Mouse (Mus musculus) intestine, embryonic 14.5 days (tissue): ENCODE measurements at regions not wholly inside any gene's neighbourhood (a gene's known extent, or its start where the extent isn't known, plus 50 kb on each side); places are given as distances from the start of the nearest gene placed in this dataset.
"Not testable (repeated sequence)": the region's sequence is repeated elsewhere in the genome, so short reads cannot be mapped to it uniquely, and the experiment has no call there.

Experiments used
- ATAC-seq: fragments of 200-750 bp; cut with Nextera tagmentation; replicated peaks from 2 replicates; pipeline ENCODE4 v1.8.0; 2017; ENCODE audit warnings: low read depth, moderate number of reproducible peaks, moderate TSS enrichment, moderate library complexity; ENCODE audit not compliant: low FRiP score, low TSS enrichment
- DNase-seq: peaks from one replicate; pipeline ENCODE4 v3.0.0-alpha.2; 2018; ENCODE audit warnings: low spot score
- H3K27ac ChIP-seq: fragments of 300-500 bp; sonication (generic); 2 replicates; pipeline ENCODE4 v1.5.1; 2014; ENCODE audit warnings: low read depth, mild to moderate bottlenecking, control low read depth
- H3K27me3 ChIP-seq: fragments of 300-500 bp; sonication (generic); replicated peaks from 2 replicates; pipeline ENCODE4 v1.6.1; 2014; ENCODE audit warnings: low read length, control low read depth; ENCODE audit not compliant: control insufficient read depth, insufficient read depth
- H3K36me3 ChIP-seq: fragments of 300-500 bp; sonication (generic); 2 replicates; pipeline ENCODE4 v1.6.1; 2014; ENCODE audit warnings: low read length, control low read depth; ENCODE audit not compliant: control insufficient read depth, insufficient read depth
- H3K4me1 ChIP-seq: fragments of 300-500 bp; sonication (generic); replicated peaks from 2 replicates; pipeline ENCODE4 v1.6.1; 2014; ENCODE audit warnings: low read length, control low read depth, mixed read lengths; ENCODE audit not compliant: control insufficient read depth, insufficient read depth
- H3K4me2 ChIP-seq: fragments of 300-500 bp; sonication (generic); 2 replicates; pipeline ENCODE4 v1.6.1; 2014; ENCODE audit warnings: low read length
- H3K4me3 ChIP-seq: fragments of 300-500 bp; sonication (generic); 2 replicates; pipeline ENCODE4 v1.5.1; 2014; ENCODE audit warnings: low read depth, low read length, control low read depth, mixed read lengths
- H3K9ac ChIP-seq: fragments of 300-500 bp; sonication (generic); 2 replicates; pipeline ENCODE4 v1.6.1; 2014; ENCODE audit warnings: mild to moderate bottlenecking, low read length
- H3K9me3 ChIP-seq: fragments of 300-500 bp; sonication (generic); 2 replicates; pipeline ENCODE4 v1.6.1; 2016; ENCODE audit warnings: low read length, control low read depth; ENCODE audit not compliant: control insufficient read depth
- WGBS: fragments of 180-500 bp; shearing (Covaris S2); extraction: QIAGEN DNeasy Blood & Tissue Kit; methylation state at CpG from one replicate; pipeline ENCODE4 v1.1.7; 2014; 5-methylcytosine and 5-hydroxymethylcytosine counted together

GRCm38 (mm10) chr3:8245195-8245789 lies 1364.6 kb downstream of the Zfp704 start:
- peak; percentile 94 for DNase-seq
- not testable (repeated sequence) for H3K27me3 ChIP-seq, H3K4me2 ChIP-seq, H3K4me3 ChIP-seq, H3K4me1 ChIP-seq, H3K27ac ChIP-seq, H3K9ac ChIP-seq, H3K9me3 ChIP-seq, ATAC-seq, H3K36me3 ChIP-seq
- 61% methylated on average over 2 of the region's 2 CpGs for WGBS

DNA sequence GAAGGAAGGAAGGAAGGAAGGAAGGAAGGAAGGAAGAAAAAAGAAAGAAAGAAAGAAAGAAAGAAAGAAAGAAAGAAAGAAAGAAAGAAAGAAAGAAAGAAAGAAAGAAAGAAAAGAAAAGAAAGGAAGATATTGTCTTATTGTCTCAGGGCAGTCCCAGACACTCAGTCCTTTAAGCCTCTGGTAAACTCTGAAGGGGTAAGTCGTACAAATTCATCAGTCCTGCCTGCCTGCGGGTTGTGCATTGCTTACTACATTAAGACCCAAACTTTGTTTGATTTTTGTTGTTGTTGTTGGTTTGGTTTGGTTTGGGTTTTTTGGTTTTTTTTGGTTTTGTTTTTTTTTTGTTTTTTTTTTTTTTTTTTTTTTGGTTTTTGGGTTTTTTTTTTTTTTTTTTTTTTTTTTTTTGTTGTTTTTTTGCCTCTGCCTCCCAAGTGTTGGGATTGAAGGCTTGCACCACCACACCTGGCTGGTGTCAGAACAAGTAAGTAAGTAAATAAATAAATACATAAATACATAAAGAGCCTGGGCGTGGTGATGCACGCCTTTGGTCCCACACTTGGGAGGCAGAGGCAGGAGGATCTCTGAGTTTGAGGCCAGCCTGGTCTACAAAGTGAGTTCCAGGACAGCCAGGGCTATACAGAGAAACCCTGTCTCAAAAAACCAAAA lies 1365.2 kb downstream of the Zfp704 start:
- H3K4me1 ChIP-seq, H3K4me3 ChIP-seq, H3K27ac ChIP-seq, H3K9me3 ChIP-seq, ATAC-seq, H3K36me3 ChIP-seq, H3K9ac ChIP-seq, H3K4me2 ChIP-seq, H3K27me3 ChIP-seq: not testable (repeated sequence)
- peak; percentile 73 for DNase-seq
- 89% methylated on average over 4 of the region's 4 CpGs for WGBS

GRCm38 (mm10) chr3:8206623-8207404 lies 1403.1 kb downstream of the Zfp704 start:
- 64% methylated on average over 6 of the region's 6 CpGs for WGBS
- no peak for ATAC-seq

GRCm38 (mm10) chr3:8163030-8163429 lies 1446.9 kb downstream of the Zfp704 start:
- WGBS = 72% methylated on average over 4 of the region's 4 CpGs
- ATAC-seq = no peak

More at GRCm38 (mm10) chr3:8206623-8207404, 1403.1 kb downstream of the Zfp704 start:
- no peak for DNase-seq
- Histone ChIP-seq H3K9ac (no peak overlapping the region), H3K4me2 (no peak overlapping the region), H3K9me3 (no peaks in the 10 kb centered on the region), H3K36me3 (no peaks in the 10 kb centered on the region), H3K4me1 (no peaks in the 10 kb centered on the region), H3K4me3 (no peak overlapping the region), H3K27me3 (no peaks in the 10 kb centered on the region), H3K27ac (no peak overlapping the region)

GRCm38 (mm10) chr3:8161997-8162756 lies 1447.7 kb downstream of the Zfp704 start:
- WGBS = 82% methylated on average over 4 of the region's 4 CpGs
- ATAC-seq (peak; percentile 47; the same call in 1 of the 2 replicates), DNase-seq (no peak)

More at GRCm38 (mm10) chr3:8163030-8163429, 1446.9 kb downstream of the Zfp704 start:
- H3K4me2 ChIP-seq = no peak overlapping the region
- DNase-seq = no peak
- H3K4me1 ChIP-seq = no peaks in the 10 kb centered on the region
- H3K4me3 ChIP-seq = no peak overlapping the region
- no peaks in the 10 kb centered on the region for H3K36me3 ChIP-seq
- H3K27me3 ChIP-seq = no peaks in the 10 kb centered on the region
- no peak overlapping the region for H3K9ac ChIP-seq
- H3K9me3 ChIP-seq = no peaks in the 10 kb centered on the region
- H3K27ac ChIP-seq = no peak overlapping the region

GRCm38 (mm10) chr3:8143016-8143415 lies 1466.9 kb downstream of the Zfp704 start:
- Histone ChIP-seq H3K27me3 (no peaks in the 10 kb centered on the region), H3K9me3 (peaks cover 10% of the 10 kb centered on the region), H3K9ac (no peak overlapping the region), H3K4me1 (no peaks in the 10 kb centered on the region), H3K4me3 (no peak overlapping the region), H3K4me2 (no peak overlapping the region), H3K27ac (no peak overlapping the region), H3K36me3 (no peaks in the 10 kb centered on the region)
- ATAC-seq (no peak), DNase-seq (no peak)
- 74% methylated on average over 2 of the region's 2 CpGs for WGBS

More at GRCm38 (mm10) chr3:8161997-8162756, 1447.7 kb downstream of the Zfp704 start:
- Histone ChIP-seq H3K36me3 (no peaks in the 10 kb centered on the region), H3K9ac (no peak overlapping the region), H3K4me1 (no peaks in the 10 kb centered on the region), H3K27ac (no peak overlapping the region), H3K27me3 (no peaks in the 10 kb centered on the region), H3K4me2 (no peak overlapping the region), H3K4me3 (no peak overlapping the region), H3K9me3 (no peaks in the 10 kb centered on the region)

GRCm38 (mm10) chr3:8142190-8142589 lies 1467.7 kb downstream of the Zfp704 start:
- Histone ChIP-seq H3K27ac (no peak overlapping the region), H3K36me3 (no peaks in the 10 kb centered on the region), H3K4me2 (no peak overlapping the region), H3K9me3 (peaks cover 4% of the 10 kb centered on the region; the same call in 1 of the 2 replicates), H3K27me3 (no peaks in the 10 kb centered on the region), H3K4me3 (no peak overlapping the region), H3K4me1 (no peaks in the 10 kb centered on the region), H3K9ac (no peak overlapping the region)
- 60% methylated on average over 3 of the region's 3 CpGs for WGBS
- DNase-seq = no peak
- ATAC-seq = no peak

DNA sequence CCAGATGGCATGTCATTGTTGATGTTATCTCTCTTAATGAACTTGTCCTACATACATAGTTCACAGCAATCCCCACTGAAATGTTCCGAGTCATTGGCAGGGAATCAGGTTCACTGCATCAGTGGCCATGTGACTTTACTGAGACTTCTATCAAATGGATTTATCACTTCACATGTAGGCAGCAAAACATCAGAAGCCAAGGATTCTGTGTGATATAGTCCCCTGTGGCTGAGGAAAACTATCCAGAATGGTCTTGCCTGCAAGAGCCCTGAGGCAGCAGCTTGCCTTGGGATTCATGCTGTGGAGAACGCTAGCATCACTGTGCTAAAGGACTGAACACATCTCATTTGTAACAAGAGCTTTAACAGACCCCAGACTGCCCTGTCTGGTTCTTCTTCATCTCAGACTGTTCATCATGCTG lies 1468.2 kb downstream of the Zfp704 start:
- Histone ChIP-seq H3K27ac (no peak overlapping the region), H3K36me3 (no peaks in the 10 kb centered on the region), H3K4me1 (no peaks in the 10 kb centered on the region), H3K4me3 (no peak overlapping the region), H3K9me3 (no peaks in the 10 kb centered on the region), H3K9ac (no peak overlapping the region), H3K4me2 (no peak overlapping the region), H3K27me3 (no peaks in the 10 kb centered on the region)
- whole genome bisulfite sequencing = 33% methylated on average over 2 of the region's 2 CpGs
- DNase-seq (no peak), ATAC-seq (no peak)
